Mouse (Mus musculus) hindbrain, embryonic 13.5 days (tissue): ENCODE measurements around the gene Gm27029. TPM values are rescaled to one million over a fixed set of nuclear protein-coding genes. Genes with fewer than 3 reads are reported as not detected.
A peak's percentile ranks its signal among the peaks of the same experiment; 100 is the strongest.
"Not testable (repeated sequence)": the region's sequence is repeated elsewhere in the genome, so short reads cannot be mapped to it uniquely, and the experiment has no call there.

Source experiments
- ATAC-seq: fragments of 200-750 bp; cut with Nextera tagmentation; 2 replicates; pipeline ENCODE4 v1.8.0; 2017; ENCODE audit warnings: moderate TSS enrichment; ENCODE audit not compliant: low FRiP score
- H3K27ac ChIP-seq: fragments of 300-500 bp; sonication (generic); 2 replicates; pipeline ENCODE4 v1.5.1; 2015; ENCODE audit warnings: inconsistent platforms, mild to moderate bottlenecking, moderate library complexity
- H3K27me3 ChIP-seq: fragments of 300-500 bp; sonication (generic); 2 replicates; pipeline ENCODE4 v1.6.1; 2015; ENCODE audit warnings: mild to moderate bottlenecking, inconsistent platforms
- H3K36me3 ChIP-seq: fragments of 300-500 bp; sonication (generic); 2 replicates; pipeline ENCODE4 v1.6.1; 2015; ENCODE audit warnings: mild to moderate bottlenecking, inconsistent platforms
- H3K4me1 ChIP-seq: fragments of 300-500 bp; sonication (generic); replicated peaks from 2 replicates; pipeline ENCODE4 v1.6.1; 2015; ENCODE audit warnings: inconsistent platforms
- H3K4me2 ChIP-seq: fragments of 300-500 bp; sonication (generic); 2 replicates; pipeline ENCODE4 v1.6.1; 2015; ENCODE audit warnings: inconsistent platforms, mild to moderate bottlenecking, moderate library complexity
- H3K4me3 ChIP-seq: fragments of 300-500 bp; sonication (generic); 2 replicates; pipeline ENCODE4 v1.5.1; 2015; ENCODE audit warnings: mild to moderate bottlenecking, inconsistent platforms
- H3K9ac ChIP-seq: fragments of 300-500 bp; sonication (generic); 2 replicates; pipeline ENCODE4 v1.6.1; 2015; ENCODE audit warnings: mild to moderate bottlenecking, inconsistent platforms
- H3K9me3 ChIP-seq: fragments of 300-500 bp; sonication (generic); 2 replicates; pipeline ENCODE4 v1.6.1; 2016; ENCODE audit warnings: inconsistent platforms
- WGBS: fragments of 180-500 bp; shearing (Covaris S2); methylation state at CpG from one replicate; pipeline ENCODE4 v1.1.7; 2015; 5-methylcytosine and 5-hydroxymethylcytosine counted together
- polyA plus RNA-seq: library from polyadenylated mRNA; unstranded; fragments of >200 nt; fragmentation: Nextera tagmentation; extraction: Ambion mirVana; gene quantifications from 2 replicates; pipeline ENCODE4 v1.2.1, GENCODE M21; 2015

The Gm27029 gene
- polyA plus RNA-seq, 1 experiment from 2014 or later, result 4.8 TPM

GRCm38 (mm10) chr11:101451536-101451935 is 26.9 kb upstream of the Gm27029 start:
- 0 out of 2 replicates have a peak, but pooled peaks cover 5% of the 10 kb centered on the region for H3K4me1 ChIP-seq
- ATAC-seq, result no peak
- no peaks in the 10 kb centered on the region for H3K9me3 ChIP-seq
- WGBS, result 93% methylated on average over 10 of the region's 10 CpGs
- no peak overlapping the region for H3K9ac ChIP-seq
- no peaks in the 10 kb centered on the region for H3K27me3 ChIP-seq
- no peak overlapping the region for H3K4me2 ChIP-seq
- no peak overlapping the region for H3K27ac ChIP-seq
- peaks cover 5% of the 10 kb centered on the region for H3K36me3 ChIP-seq
- no peak overlapping the region for H3K4me3 ChIP-seq

GRCm38 (mm10) chr11:101450394-101450793 is 25.8 kb upstream of the Gm27029 start:
- no peaks in the 10 kb centered on the region for H3K27me3 ChIP-seq
- no peak overlapping the region for H3K4me3 ChIP-seq
- WGBS, result 84% methylated on average over 3 of the region's 3 CpGs
- H3K36me3 ChIP-seq, result peaks cover 8% of the 10 kb centered on the region
- H3K4me1 ChIP-seq, result 0 out of 2 replicates have a peak, but pooled peaks cover 5% of the 10 kb centered on the region
- H3K9ac ChIP-seq, result no peak overlapping the region
- no peak overlapping the region for H3K4me2 ChIP-seq
- no peaks in the 10 kb centered on the region for H3K9me3 ChIP-seq
- H3K27ac ChIP-seq, result no peak overlapping the region
- no peak for ATAC-seq

- not testable (repeated sequence) for H3K4me3 ChIP-seq, H3K4me2 ChIP-seq, ATAC-seq, H3K9ac ChIP-seq, H3K27ac ChIP-seq, H3K27me3 ChIP-seq, H3K9me3 ChIP-seq, H3K4me1 ChIP-seq
- peaks cover 15% of the 10 kb centered on the region for H3K36me3 ChIP-seq
- WGBS, result 85% methylated on average over 4 of the region's 4 CpGs
These were observed 25.0 kb upstream of the Gm27029 start for GRCm38 (mm10) chr11:101449596-101449995.

- Histone ChIP-seq H3K27ac (no peak overlapping the region), H3K9me3 (no peaks in the 10 kb centered on the region), H3K4me2 (no peak overlapping the region), H3K4me3 (no peak overlapping the region), H3K9ac (no peak overlapping the region), H3K27me3 (no peaks in the 10 kb centered on the region), H3K36me3 (peaks cover 22% of the 10 kb centered on the region), H3K4me1 (peaks cover 10% of the 10 kb centered on the region)
- 84% methylated on average over 4 of the region's 4 CpGs for WGBS
- ATAC-seq, result no peak
These were observed 24.3 kb upstream of the Gm27029 start for GRCm38 (mm10) chr11:101448899-101449298.

GRCm38 (mm10) chr11:101448274-101448746 is 23.7 kb upstream of the Gm27029 start, which contains the start of gene Ifi35:
Gene Ifi35, plus strand, starts transcription at chr11:101448407.
- Histone ChIP-seq H3K4me1 (peaks cover 16% of the 10 kb centered on the region), H3K9me3 (no peaks in the 10 kb centered on the region), H3K27me3 (no peaks in the 10 kb centered on the region), H3K4me2 (no peak within 1 kb of the TSS), H3K4me3 (peak within 1 kb of the TSS; percentile 21; the same call in 1 of the 2 replicates), H3K27ac (no peak within 1 kb of the TSS), H3K9ac (no peak within 1 kb of the TSS), H3K36me3 (peaks cover 27% of the 10 kb centered on the region)
- ATAC-seq, result no peak
- WGBS, result 41% methylated on average over 10 of the region's 10 CpGs

- Histone ChIP-seq H3K4me2 (no peak overlapping the region), H3K9ac (no peak overlapping the region), H3K27me3 (no peaks in the 10 kb centered on the region), H3K27ac (no peak overlapping the region), H3K36me3 (peaks cover 27% of the 10 kb centered on the region), H3K4me3 (no peak overlapping the region), H3K4me1 (peaks cover 21% of the 10 kb centered on the region), H3K9me3 (no peaks in the 10 kb centered on the region)
- WGBS, result 92% methylated on average over 5 of the region's 5 CpGs
- no peak for ATAC-seq
These were observed 23.2 kb upstream of the Gm27029 start for GRCm38 (mm10) chr11:101447786-101448185.

- Histone ChIP-seq H3K36me3 (peaks cover 27% of the 10 kb centered on the region), H3K4me1 (peaks cover 21% of the 10 kb centered on the region)
- WGBS, result 86% methylated on average over 8 of the region's 8 CpGs
- not testable (repeated sequence) for H3K27me3 ChIP-seq, H3K9me3 ChIP-seq, ATAC-seq, H3K4me3 ChIP-seq, H3K27ac ChIP-seq, H3K9ac ChIP-seq, H3K4me2 ChIP-seq
These were observed 22.3 kb upstream of the Gm27029 start for GRCm38 (mm10) chr11:101446860-101447259.

- WGBS, result 89% methylated on average over 1 of the region's 1 CpGs
These were observed 21.7 kb upstream of the Gm27029 start for GRCm38 (mm10) chr11:101446319-101446718.

GRCm38 (mm10) chr11:101442760-101443159 is 18.2 kb upstream of the Gm27029 start:
- peaks cover 21% of the 10 kb centered on the region for H3K4me1 ChIP-seq
- peak overlapping the region; percentile 94 for H3K9ac ChIP-seq
- peak overlapping the region; percentile 80 for H3K4me3 ChIP-seq
- no peaks in the 10 kb centered on the region for H3K27me3 ChIP-seq
- peaks cover 27% of the 10 kb centered on the region for H3K36me3 ChIP-seq
- H3K27ac ChIP-seq, result peak overlapping the region; percentile 94
- no peaks in the 10 kb centered on the region for H3K9me3 ChIP-seq
- 2% methylated on average over 14 of the region's 14 CpGs for WGBS
- H3K4me2 ChIP-seq, result peak overlapping the region; percentile 99
- no peak for ATAC-seq

More at GRCm38 (mm10) chr11:101446319-101446718, 21.7 kb upstream of the Gm27029 start:
- Histone ChIP-seq H3K9ac (no peak overlapping the region), H3K4me1 (peaks cover 21% of the 10 kb centered on the region), H3K4me3 (no peak overlapping the region), H3K4me2 (no peak overlapping the region), H3K27ac (no peak overlapping the region), H3K27me3 (no peaks in the 10 kb centered on the region), H3K9me3 (no peaks in the 10 kb centered on the region), H3K36me3 (peaks cover 27% of the 10 kb centered on the region)
- no peak for ATAC-seq

- peak within 1 kb of the TSS; percentile 94 for H3K9ac ChIP-seq
- H3K27ac ChIP-seq, result peak within 1 kb of the TSS; percentile 94
- H3K27me3 ChIP-seq, result no peaks in the 10 kb centered on the region
- no peaks in the 10 kb centered on the region for H3K9me3 ChIP-seq
- ATAC-seq, result peak; percentile 100
- H3K4me2 ChIP-seq, result peak within 1 kb of the TSS; percentile 99
- H3K36me3 ChIP-seq, result peaks cover 27% of the 10 kb centered on the region
- WGBS, result under 1% methylated on average over 42 of the region's 42 CpGs
- peak within 1 kb of the TSS; percentile 80 for H3K4me3 ChIP-seq
- H3K4me1 ChIP-seq, result peaks cover 21% of the 10 kb centered on the region
These were observed 17.6 kb upstream of the Gm27029 start, which contains the start of gene Rpl27 for GRCm38 (mm10) chr11:101442127-101442693. Gene Rpl27, plus strand, starts transcription at chr11:101442298.

GRCm38 (mm10) chr11:101441450-101442126 is 17.0 kb upstream of the Gm27029 start:
- not testable (repeated sequence) for H3K9ac ChIP-seq, H3K9me3 ChIP-seq, ATAC-seq, H3K27me3 ChIP-seq, H3K27ac ChIP-seq
- Histone ChIP-seq H3K36me3 (peaks cover 27% of the 10 kb centered on the region), H3K4me3 (peak overlapping the region; percentile 18; the same call in 1 of the 2 replicates), H3K4me1 (peaks cover 21% of the 10 kb centered on the region), H3K4me2 (peak overlapping the region; percentile 41)
- 33% methylated on average over 14 of the region's 15 CpGs for WGBS

- peaks cover 31% of the 10 kb centered on the region for H3K36me3 ChIP-seq
- not testable (repeated sequence) for H3K27me3 ChIP-seq, ATAC-seq, H3K4me1 ChIP-seq, H3K9me3 ChIP-seq, H3K27ac ChIP-seq, H3K4me2 ChIP-seq, H3K4me3 ChIP-seq, H3K9ac ChIP-seq
- WGBS, result 51% methylated on average over 3 of the region's 3 CpGs
These were observed 13.4 kb upstream of the Gm27029 start for GRCm38 (mm10) chr11:101438006-101438405.
